ENCODE assay signal across 8 mouse cellular contexts in genomic region chr13:51791604-51792003, GRCm38 (mm10). TPM values are rescaled to one million over a fixed set of nuclear protein-coding genes. Genes with fewer than 3 reads are reported as not detected.
DNase-seq lines count a peak whose midpoint lies in the region; ATAC-seq and TF ChIP-seq lines count a peak whose summit lies in the region.

No protein-coding gene starts in this region.

- H3K27ac ChIP-seq in heart, embryonic 10.5 days: 0 out of 2 replicates have a peak overlapping the region, but pooled peaks have one; percentile 25
- no peak overlapping the region for H3K27ac ChIP-seq in neural tube, embryonic 12.5 days
- H3K27ac ChIP-seq in intestine, postnatal 0 days (ENCODE audit: low read depth, low read length): no peak overlapping the region
- H3K27ac ChIP-seq in small intestine, adult 2 months (ENCODE audit: insufficient read depth, low read depth, low read length): no peak overlapping the region

- no peak for TF ChIP-seq CTCF in intestine, postnatal 0 days (IDR thresholded peaks at IDR 0.05; ENCODE audit: low read depth)
- no peak for TF ChIP-seq CTCF in small intestine, adult 2 months (IDR thresholded peaks at IDR 0.05; ENCODE audit: extremely low read depth, insufficient read length, insufficient replicate concordance, low read depth, low read length)

- DNase-seq in heart, embryonic 10.5 days (ENCODE audit: low spot score): no peak
- DNase-seq in heart, adult 8-10 months (ENCODE audit: low spot score): no peak
- no peak for DNase-seq in neural tube, embryonic 10.5 days (ENCODE audit: extremely low spot score, low spot score)
- no peak for DNase-seq in adrenal gland, postnatal 25 days
- DNase-seq in gastrocnemius, postnatal 25 days: no peak

- peak overlapping the region; percentile 18; the same call in 1 of the 2 replicates for H3K4me3 ChIP-seq in heart, embryonic 10.5 days
- no peak overlapping the region for H3K4me3 ChIP-seq in neural tube, embryonic 12.5 days
- H3K4me3 ChIP-seq in intestine, postnatal 0 days (ENCODE audit: low read depth, low read length): no peak overlapping the region
- H3K4me3 ChIP-seq in small intestine, adult 2 months (ENCODE audit: low read depth, low read length): peak overlapping the region; percentile 20

- no peak for TF ChIP-seq POLR2A in small intestine, adult 2 months (IDR thresholded peaks at IDR 0.05; ENCODE audit: low read depth, low read length)

- no peaks in the 10 kb centered on the region for H3K9me3 ChIP-seq in heart, embryonic 10.5 days
- H3K9me3 ChIP-seq in neural tube, embryonic 12.5 days: no peaks in the 10 kb centered on the region
- no peaks in the 10 kb centered on the region for H3K9me3 ChIP-seq in intestine, postnatal 0 days (ENCODE audit: control insufficient read depth)

- H3K4me1 ChIP-seq in heart, embryonic 10.5 days: peaks cover 42% of the 10 kb centered on the region
- peaks cover 12% of the 10 kb centered on the region for H3K4me1 ChIP-seq in neural tube, embryonic 12.5 days
- H3K4me1 ChIP-seq in intestine, postnatal 0 days (replicated peaks; ENCODE audit: control insufficient read depth, insufficient read depth, low read length): no peaks in the 10 kb centered on the region
- peaks cover 18% of the 10 kb centered on the region for H3K4me1 ChIP-seq in small intestine, adult 2 months (ENCODE audit: control insufficient read depth, insufficient read depth, insufficient read length, low read length)

- 75% methylated on average over 3 of the region's 3 CpGs for WGBS in heart, embryonic 10.5 days
- 45% methylated on average over 3 of the region's 3 CpGs for WGBS in neural tube, embryonic 12.5 days
- WGBS in intestine, postnatal 0 days: 79% methylated on average over 3 of the region's 3 CpGs
- 83% methylated on average over 3 of the region's 3 CpGs for WGBS in small intestine, adult 2 months

- no peak for ATAC-seq in neural tube, embryonic 12.5 days (ENCODE audit: low FRiP score, low read depth)
- no peak for ATAC-seq in intestine, postnatal 0 days

- no peak overlapping the region for H3K9ac ChIP-seq in neural tube, embryonic 12.5 days
- no peak overlapping the region for H3K9ac ChIP-seq in intestine, postnatal 0 days (ENCODE audit: low read depth, low read length)

- H3K4me2 ChIP-seq in neural tube, embryonic 12.5 days (replicated peaks): peak overlapping the region; percentile 99; the same call in 1 of the 2 replicates
- peak overlapping the region; percentile 98; the same call in 1 of the 2 replicates for H3K4me2 ChIP-seq in intestine, postnatal 0 days (replicated peaks; ENCODE audit: low read depth)

- no peaks in the 10 kb centered on the region for H3K36me3 ChIP-seq in heart, embryonic 10.5 days
- no peaks in the 10 kb centered on the region for H3K36me3 ChIP-seq in neural tube, embryonic 12.5 days
- no peaks in the 10 kb centered on the region for H3K36me3 ChIP-seq in intestine, postnatal 0 days (ENCODE audit: control insufficient read depth, insufficient read depth)
- H3K36me3 ChIP-seq in small intestine, adult 2 months (ENCODE audit: control insufficient read depth, insufficient read depth, low read length): no peaks in the 10 kb centered on the region

- H3K27me3 ChIP-seq in heart, embryonic 10.5 days (ENCODE audit: insufficient read depth, poor library complexity, severe bottlenecking): peaks cover 27% of the 10 kb centered on the region
- H3K27me3 ChIP-seq in neural tube, embryonic 12.5 days (replicated peaks): peaks cover 18% of the 10 kb centered on the region
- no peaks in the 10 kb centered on the region for H3K27me3 ChIP-seq in intestine, postnatal 0 days (replicated peaks; ENCODE audit: control insufficient read depth, insufficient read depth, low read length)
- H3K27me3 ChIP-seq in small intestine, adult 2 months (ENCODE audit: control insufficient read depth, insufficient read depth, low read length): no peaks in the 10 kb centered on the region

RNA-seq across cellular contexts. Expression of gene Sema4d, which starts 1.9 kb away (rescaled TPM):
- polyA plus RNA-seq in heart, embryonic 10.5 days (2016; fragmentation: Nextera tagmentation; extraction: Ambion mirVana): 8.7 and 13.1 TPM in 2 replicates
- total RNA-seq in heart, adult 8-10 months (2022): 10 to 100 TPM; 56.5 to 72.3 (median 68.6) TPM
- 8.5 and 9.9 TPM in 2 replicates for polyA plus RNA-seq in neural tube, embryonic 12.5 days (2016; fragmentation: Nextera tagmentation; extraction: Ambion mirVana)
- polyA plus RNA-seq in intestine, postnatal 0 days (2015; fragmentation: Nextera tagmentation; extraction: Ambion mirVana): 3.4 TPM in 2 replicates
- 10.8 and 15.1 TPM in 2 replicates for polyA plus RNA-seq in small intestine, adult 2 months (2012; rRNA removed)
- 15.4 and 22.0 TPM in 2 replicates for total RNA-seq in adrenal gland, postnatal 25 days (2021)
- total RNA-seq in gastrocnemius, postnatal 25 days (2021): 100 to 1,000 TPM; 132 to 144 TPM

RNA-seq across cellular contexts. Expression of gene Gadd45g, which starts 54.9 kb away (rescaled TPM):
- 53.3 and 61.0 TPM in 2 replicates for polyA plus RNA-seq in heart, embryonic 10.5 days (2016; fragmentation: Nextera tagmentation; extraction: Ambion mirVana)
- total RNA-seq in heart, adult 8-10 months (2022): 10 to 100 TPM in 2 of 4 experiments, 1 to 10 TPM in 2; 8.6 to 18.9 (median 10.7) TPM
- 237 and 261 TPM in 2 replicates for polyA plus RNA-seq in neural tube, embryonic 12.5 days (2016; fragmentation: Nextera tagmentation; extraction: Ambion mirVana)
- polyA plus RNA-seq in intestine, postnatal 0 days (2015; fragmentation: Nextera tagmentation; extraction: Ambion mirVana): 28.7 and 32.7 TPM in 2 replicates
- 19.1 and 42.2 TPM in 2 replicates for polyA plus RNA-seq in small intestine, adult 2 months (2012; rRNA removed)
- 15.2 and 29.0 TPM in 2 replicates for total RNA-seq in adrenal gland, postnatal 25 days (2021)
- total RNA-seq in gastrocnemius, postnatal 25 days (2021): 10 to 100 TPM; 15.3 to 17.4 TPM

Comparison
In these comparisons a context has a peak if more than half of its experiments do, and no peak if none do; other contexts are left out.
1. H3K4me3 ChIP-seq: peak in heart, embryonic 10.5 days (single experiment) and small intestine, adult 2 months (single experiment); none in neural tube, embryonic 12.5 days (single experiment) and intestine, postnatal 0 days (single experiment).